Mouse (Mus musculus) embryonic facial prominence, embryonic 14.5 days (tissue): ENCODE measurements at regions not wholly inside any gene's neighbourhood (a gene's known extent, or its start where the extent isn't known, plus 50 kb on each side); places are given as distances from the start of the nearest gene placed in this dataset.

Source experiments
- ATAC-seq: fragments of 200-750 bp; cut with Nextera tagmentation; 2 replicates; pipeline ENCODE4 v1.8.0; 2017; ENCODE audit warnings: low read depth, moderate number of reproducible peaks, moderate TSS enrichment
- DNase-seq: peaks from one replicate; pipeline ENCODE4 v3.0.0-alpha.2; 2015; ENCODE audit warnings: low spot score
- H3K27ac ChIP-seq: fragments of 300-500 bp; sonication (generic); replicated peaks from 2 replicates; pipeline ENCODE4 v1.5.1; 2014; ENCODE audit warnings: low read depth, mild to moderate bottlenecking, low read length, moderate library complexity
- H3K27me3 ChIP-seq: fragments of 300-500 bp; sonication (generic); replicated peaks from 2 replicates; pipeline ENCODE4 v1.6.1; 2014; ENCODE audit warnings: low read length; ENCODE audit not compliant: control insufficient read depth, insufficient read depth
- H3K36me3 ChIP-seq: fragments of 300-500 bp; sonication (generic); 2 replicates; pipeline ENCODE4 v1.6.1; 2014; ENCODE audit warnings: low read length, mixed read lengths; ENCODE audit not compliant: control insufficient read depth, insufficient read depth
- H3K4me1 ChIP-seq: fragments of 300-500 bp; sonication (generic); 2 replicates; pipeline ENCODE4 v1.6.1; 2014; ENCODE audit warnings: antibody characterized with exemption, low read length; ENCODE audit not compliant: control insufficient read depth, insufficient read depth
- H3K4me2 ChIP-seq: fragments of 300-500 bp; sonication (generic); 2 replicates; pipeline ENCODE4 v1.6.1; 2014; ENCODE audit warnings: low read depth, mild to moderate bottlenecking, low read length, moderate library complexity, mixed read lengths
- H3K4me3 ChIP-seq: fragments of 300-500 bp; sonication (generic); 2 replicates; pipeline ENCODE4 v1.5.1; 2014; ENCODE audit warnings: low read depth, mild to moderate bottlenecking, low read length
- H3K9ac ChIP-seq: fragments of 300-500 bp; sonication (generic); 2 replicates; pipeline ENCODE4 v1.6.1; 2014; ENCODE audit warnings: low read depth, mild to moderate bottlenecking, low read length, moderate library complexity, mixed read lengths
- H3K9me3 ChIP-seq: fragments of 300-500 bp; sonication (generic); 2 replicates; pipeline ENCODE4 v1.6.1; 2016; ENCODE audit warnings: low read length; ENCODE audit not compliant: control insufficient read depth
- whole genome bisulfite sequencing: fragments of 180-500 bp; shearing (Covaris S2); extraction: QIAGEN DNeasy Blood & Tissue Kit; methylation state at CpG from one replicate; pipeline ENCODE4 v1.1.7; 2014; 5-methylcytosine and 5-hydroxymethylcytosine counted together

- ATAC-seq (no peak), DNase-seq (no peak)
- no peak overlapping the region for H3K27ac ChIP-seq
- no peaks in the 10 kb centered on the region for H3K27me3 ChIP-seq
- no peak overlapping the region for H3K4me3 ChIP-seq
- H3K9me3 ChIP-seq = no peaks in the 10 kb centered on the region
- 82% methylated on average over 5 of the region's 5 CpGs for WGBS
- no peak overlapping the region for H3K9ac ChIP-seq
- no peak overlapping the region for H3K4me2 ChIP-seq
- H3K4me1 ChIP-seq = peaks cover 6% of the 10 kb centered on the region
- no peaks in the 10 kb centered on the region for H3K36me3 ChIP-seq
Observed at GRCm38 (mm10) chr16:73769729-73770128, 641.9 kb downstream of the Robo2 start.

- Histone ChIP-seq H3K36me3 (no peaks in the 10 kb centered on the region), H3K9ac (no peak overlapping the region), H3K27me3 (no peaks in the 10 kb centered on the region), H3K4me1 (peaks cover 6% of the 10 kb centered on the region), H3K27ac (no peak overlapping the region), H3K4me3 (no peak overlapping the region), H3K4me2 (no peak overlapping the region), H3K9me3 (no peaks in the 10 kb centered on the region)
- ATAC-seq (no peak), DNase-seq (no peak)
- 96% methylated on average over 2 of the region's 2 CpGs for WGBS
Observed at GRCm38 (mm10) chr16:73768706-73769105, 642.9 kb downstream of the Robo2 start.

GRCm38 (mm10) chr16:73765184-73765583 lies 646.4 kb downstream of the Robo2 start:
- DNase-seq (peak; percentile 35), ATAC-seq (no peak)
- H3K4me1 ChIP-seq = peaks cover 4% of the 10 kb centered on the region; the same call in 1 of the 2 replicates
- H3K9ac ChIP-seq = no peak overlapping the region
- H3K27me3 ChIP-seq = no peaks in the 10 kb centered on the region
- no peaks in the 10 kb centered on the region for H3K9me3 ChIP-seq
- H3K4me2 ChIP-seq = no peak overlapping the region
- H3K36me3 ChIP-seq = no peaks in the 10 kb centered on the region
- 46% methylated on average over 3 of the region's 3 CpGs for WGBS
- H3K4me3 ChIP-seq = no peak overlapping the region
- H3K27ac ChIP-seq = peak overlapping the region; percentile 55; the same call in 1 of the 2 replicates

- Histone ChIP-seq H3K9me3 (no peaks in the 10 kb centered on the region), H3K27me3 (no peaks in the 10 kb centered on the region), H3K4me3 (no peak overlapping the region), H3K27ac (no peak overlapping the region), H3K4me1 (peaks cover 4% of the 10 kb centered on the region; the same call in 1 of the 2 replicates), H3K36me3 (no peaks in the 10 kb centered on the region), H3K9ac (no peak overlapping the region), H3K4me2 (no peak overlapping the region)
- DNase-seq (no peak), ATAC-seq (no peak)
- 66% methylated on average over 3 of the region's 3 CpGs for WGBS
Observed at GRCm38 (mm10) chr16:73760921-73761320, 650.7 kb downstream of the Robo2 start.

GRCm38 (mm10) chr16:73758872-73759271 lies 652.8 kb downstream of the Robo2 start:
- Histone ChIP-seq H3K4me1 (no peaks in the 10 kb centered on the region), H3K36me3 (no peaks in the 10 kb centered on the region), H3K27me3 (no peaks in the 10 kb centered on the region), H3K9me3 (no peaks in the 10 kb centered on the region), H3K4me2 (no peak overlapping the region), H3K9ac (no peak overlapping the region), H3K4me3 (no peak overlapping the region), H3K27ac (no peak overlapping the region)
- no peak for ATAC-seq
- DNase-seq = no peak
- WGBS = 56% methylated on average over 5 of the region's 5 CpGs

- peak; percentile 50 for DNase-seq
- Histone ChIP-seq H3K36me3 (no peaks in the 10 kb centered on the region), H3K9ac (no peak overlapping the region), H3K9me3 (no peaks in the 10 kb centered on the region), H3K27me3 (no peaks in the 10 kb centered on the region), H3K4me2 (no peak overlapping the region), H3K4me1 (no peaks in the 10 kb centered on the region), H3K27ac (peak overlapping the region; percentile 1), H3K4me3 (no peak overlapping the region)
- WGBS = 32% methylated on average over 5 of the region's 5 CpGs
- peak; percentile 74; the same call in 1 of the 2 replicates for ATAC-seq
Observed at GRCm38 (mm10) chr16:73754302-73754701, 657.3 kb downstream of the Robo2 start.

- H3K4me1 ChIP-seq = no peaks in the 10 kb centered on the region
- H3K9me3 ChIP-seq = no peaks in the 10 kb centered on the region
- H3K4me2 ChIP-seq = no peak overlapping the region
- DNase-seq = peak; percentile 61
- no peak overlapping the region for H3K9ac ChIP-seq
- no peak overlapping the region for H3K27ac ChIP-seq
- H3K4me3 ChIP-seq = no peak overlapping the region
- ATAC-seq = no peak
- WGBS = 46% methylated on average over 7 of the region's 7 CpGs
- no peaks in the 10 kb centered on the region for H3K36me3 ChIP-seq
- H3K27me3 ChIP-seq = no peaks in the 10 kb centered on the region
Observed at GRCm38 (mm10) chr16:73728297-73728696, 683.3 kb downstream of the Robo2 start.

- H3K9ac ChIP-seq = no peak overlapping the region
- ATAC-seq = no peak
- no peaks in the 10 kb centered on the region for H3K27me3 ChIP-seq
- no peaks in the 10 kb centered on the region for H3K9me3 ChIP-seq
- WGBS = 53% methylated on average over 3 of the region's 3 CpGs
- peak; percentile 34 for DNase-seq
- H3K4me2 ChIP-seq = no peak overlapping the region
- no peak overlapping the region for H3K4me3 ChIP-seq
- no peaks in the 10 kb centered on the region for H3K4me1 ChIP-seq
- no peaks in the 10 kb centered on the region for H3K36me3 ChIP-seq
- no peak overlapping the region for H3K27ac ChIP-seq
Observed at GRCm38 (mm10) chr16:73719691-73720090, 691.9 kb downstream of the Robo2 start.

GRCm38 (mm10) chr16:73716301-73716700 lies 695.3 kb downstream of the Robo2 start:
- WGBS = 65% methylated on average over 5 of the region's 5 CpGs
- H3K36me3 ChIP-seq = no peaks in the 10 kb centered on the region
- H3K27me3 ChIP-seq = no peaks in the 10 kb centered on the region
- no peak overlapping the region for H3K4me3 ChIP-seq
- H3K27ac ChIP-seq = no peak overlapping the region
- DNase-seq (no peak), ATAC-seq (no peak)
- no peak overlapping the region for H3K9ac ChIP-seq
- H3K4me1 ChIP-seq = no peaks in the 10 kb centered on the region
- H3K9me3 ChIP-seq = no peaks in the 10 kb centered on the region
- no peak overlapping the region for H3K4me2 ChIP-seq
